In genomic region chr13:48869088-48869487, GRCm38 (mm10) we compare ENCODE assay signal across 8 mouse cellular contexts. TPM values are rescaled to one million over a fixed set of nuclear protein-coding genes. Genes with fewer than 3 reads are reported as not detected.
DNase-seq lines count a peak whose midpoint lies in the region; ATAC-seq and TF ChIP-seq lines count a peak whose summit lies in the region.

No protein-coding gene starts in this region.

- peaks cover 50% of the 10 kb centered on the region for H3K4me1 ChIP-seq in erythroblast, embryonic 14.5 days (ENCODE audit: control insufficient read depth)
- peaks cover 13 to 27% of the 10 kb centered on the region in 2 experiments for H3K4me1 ChIP-seq in liver, embryonic 14.5 days (replicated peaks; ENCODE audit: control insufficient read depth in 2 of 2, insufficient read depth in 2 of 2, low read length in 1 of 2)

- no peaks in the 10 kb centered on the region for H3K9me3 ChIP-seq in erythroblast, embryonic 14.5 days (ENCODE audit: control insufficient read depth, low read length)
- no peaks in the 10 kb centered on the region for H3K9me3 ChIP-seq in liver, embryonic 14.5 days (ENCODE audit: control insufficient read depth, low read length)

- WGBS in liver, embryonic 14.5 days (ENCODE audit: insufficient replicate concordance): 11% methylated on average over 5 of the region's 5 CpGs

- H3K4me2 ChIP-seq in liver, embryonic 14.5 days (ENCODE audit: low read depth): peak overlapping the region; percentile 96

- H3K9ac ChIP-seq in liver, embryonic 14.5 days (replicated peaks): peak overlapping the region; percentile 88

- H3K4me3 ChIP-seq in erythroblast, embryonic 14.5 days (replicated peaks): peak overlapping the region; percentile 83
- H3K4me3 ChIP-seq in liver, embryonic 14.5 days (ENCODE audit: insufficient read depth in 1 of 2, low read depth in 2 of 2, low read length in 2 of 2): peak overlapping the region; percentile 79 to 98

- TF ChIP-seq EP300 in liver, embryonic 14.5 days (IDR thresholded peaks at IDR 0.05; ENCODE audit: low read depth): no peak

- no peaks in the 10 kb centered on the region; the same call in 1 of the 2 replicates for H3K27me3 ChIP-seq in erythroblast, embryonic 14.5 days (ENCODE audit: control insufficient read depth)
- no peaks in the 10 kb centered on the region for H3K27me3 ChIP-seq in liver, embryonic 14.5 days (ENCODE audit: control insufficient read depth, insufficient read depth, low read length)

- H3K36me3 ChIP-seq in erythroblast, embryonic 14.5 days (ENCODE audit: control insufficient read depth): peaks cover 8% of the 10 kb centered on the region
- no peaks in the 10 kb centered on the region for H3K36me3 ChIP-seq in liver, embryonic 14.5 days (replicated peaks; ENCODE audit: control insufficient read depth, insufficient read depth, low read depth)

- peak; percentile 23 for DNase-seq in urinary bladder, adult 2 months (ENCODE audit: low spot score)
- DNase-seq in urinary bladder, postnatal 4 days (ENCODE audit: low spot score in 2 of 2): no peak
- no peak for DNase-seq in liver, embryonic 14.5 days (ENCODE audit: low read depth in 3 of 3, low spot score in 3 of 3)
- no peak for DNase-seq in retina, embryonic 14.5 days (ENCODE audit: low spot score)
- no peak for DNase-seq in embryo, embryonic 11 days
- DNase-seq in kidney, postnatal 25 days: no peak

- TF ChIP-seq CTCF in liver, embryonic 14.5 days (IDR thresholded peaks at IDR 0.05; ENCODE audit: low read depth): no peak

- H3K27ac ChIP-seq in liver, embryonic 14.5 days: no peak overlapping the region

- ATAC-seq in erythroblast, adult 5-6 weeks (replicated peaks; ENCODE audit: low FRiP score, poor library complexity, severe bottlenecking): no peak
- no peak for ATAC-seq in liver, embryonic 14.5 days (ENCODE audit: insufficient read depth)

RNA-seq across cellular contexts. Expression of gene Phf2, which starts 1.8 kb away (rescaled TPM):
- 2.9 and 3.1 TPM in 2 replicates for polyA plus RNA-seq in erythroblast, embryonic 14.5 days (2012)
- total RNA-seq in erythroblast, adult 5-6 weeks (2015; ENCODE audit: low replicate concordance): 9.4 and 10.2 TPM in 2 replicates
- total RNA-seq in erythroblast, adult 5-6 weeks (2017; ENCODE audit: low replicate concordance): 3.9 and 5.6 TPM in 2 replicates
- 15.9 and 27.2 TPM in 2 replicates for polyA plus RNA-seq in urinary bladder, adult 2 months (2012; rRNA removed)
- 3.9 and 5.0 TPM in 2 replicates for polyA plus RNA-seq in liver, embryonic 14.5 days (2012; rRNA removed)
- 2.3 and 2.4 TPM in 2 replicates for polyA plus RNA-seq in liver, embryonic 14.5 days (2014; fragmentation: Nextera tagmentation; extraction: Ambion mirVana)
